Mouse (Mus musculus): ENCODE results near the gene Krt17.

DNA sequence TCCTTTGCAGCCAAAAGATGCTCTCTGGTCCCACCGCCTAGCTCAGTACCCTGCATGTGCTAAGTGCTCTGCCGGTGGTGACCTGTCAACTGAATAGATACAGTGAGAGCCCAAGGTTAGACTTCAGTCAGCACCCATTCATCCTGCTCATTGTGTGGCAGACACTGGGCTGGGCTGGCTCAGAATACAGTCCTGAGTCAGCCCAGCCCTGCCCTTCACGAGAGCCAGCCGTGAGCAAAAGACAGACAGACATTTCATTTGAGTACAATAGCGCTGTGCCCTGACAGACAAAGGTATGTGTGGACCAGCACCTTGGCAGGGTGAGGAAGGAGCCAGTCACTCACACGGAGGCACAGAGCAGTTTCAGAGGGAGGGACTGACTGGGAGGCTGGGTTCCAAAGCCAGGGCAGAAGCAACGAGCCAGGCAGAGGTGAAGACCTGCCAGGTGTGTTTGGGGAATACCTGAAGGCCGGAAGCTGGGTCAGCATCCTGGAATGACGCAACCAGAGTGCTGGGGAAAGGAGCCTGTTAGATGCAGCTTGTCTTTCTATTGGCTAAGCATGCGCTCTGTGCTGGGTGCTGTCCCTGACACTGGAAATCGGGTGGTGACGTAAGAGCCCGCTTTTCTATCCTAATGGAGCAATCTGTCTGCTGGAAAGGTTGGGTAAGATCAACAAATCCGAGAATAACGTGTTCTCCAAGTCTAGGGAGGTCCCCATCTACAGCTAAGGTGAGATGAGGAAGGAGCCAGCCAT lies 17.1 kb upstream of the Krt17 start:
- TF ChIP-seq CTCF (IDR thresholded peaks at IDR 0.05; ENCODE audit: borderline replicate concordance, insufficient read depth, low read depth, low read length) (no peak), POLR2A (IDR thresholded peaks at IDR 0.05; ENCODE audit: borderline replicate concordance, insufficient read depth, low read length) (no peak)

Data from cerebellum, adult 2 months (tissue).